Mouse (Mus musculus) intestine, embryonic 16.5 days (tissue): Measurements from ENCODE around the gene Siglecg. TPM values are rescaled to one million over a fixed set of nuclear protein-coding genes. Genes with fewer than 3 reads are reported as not detected.

Source experiments
- ATAC-seq: fragments of 200-750 bp; cut with Nextera tagmentation; 2 replicates; pipeline ENCODE4 v1.8.0; 2017; ENCODE audit warnings: moderate TSS enrichment, moderate library complexity
- H3K27ac ChIP-seq: fragments of 300-500 bp; sonication (generic); 2 replicates; pipeline ENCODE4 v1.5.1; 2014; ENCODE audit warnings: mild to moderate bottlenecking, low read length
- H3K27me3 ChIP-seq: fragments of 300-500 bp; sonication (generic); replicated peaks from 2 replicates; pipeline ENCODE4 v1.6.1; 2014; ENCODE audit warnings: low read length, control low read depth, mixed read lengths; ENCODE audit not compliant: control insufficient read depth, insufficient read depth
- H3K36me3 ChIP-seq: fragments of 300-500 bp; sonication (generic); 2 replicates; pipeline ENCODE4 v1.6.1; 2014; ENCODE audit warnings: low read length, control low read depth; ENCODE audit not compliant: control insufficient read depth, insufficient read depth
- H3K4me1 ChIP-seq: fragments of 300-500 bp; sonication (generic); 2 replicates; pipeline ENCODE4 v1.6.1; 2014; ENCODE audit warnings: low read length, control low read depth, mixed read lengths; ENCODE audit not compliant: control insufficient read depth, insufficient read depth
- H3K4me2 ChIP-seq: fragments of 300-500 bp; sonication (generic); 2 replicates; pipeline ENCODE4 v1.6.1; 2014; ENCODE audit warnings: low read depth, low read length, control low read depth
- H3K4me3 ChIP-seq: fragments of 300-500 bp; sonication (generic); 2 replicates; pipeline ENCODE4 v1.5.1; 2014; ENCODE audit warnings: mild to moderate bottlenecking, low read length
- H3K9ac ChIP-seq: fragments of 300-500 bp; sonication (generic); 2 replicates; pipeline ENCODE4 v1.6.1; 2014; ENCODE audit warnings: low read depth, low read length
- H3K9me3 ChIP-seq: fragments of 300-500 bp; sonication (generic); 2 replicates; pipeline ENCODE4 v1.6.1; 2016; ENCODE audit warnings: low read length, control low read depth; ENCODE audit not compliant: control insufficient read depth
- WGBS: fragments of 180-500 bp; shearing (Covaris S2); extraction: QIAGEN DNeasy Blood & Tissue Kit; methylation state at CpG from one replicate; pipeline ENCODE4 v1.1.7; 2014; 5-methylcytosine and 5-hydroxymethylcytosine counted together
- polyA plus RNA-seq: library from polyadenylated mRNA; unstranded; fragments of >200 nt; fragmentation: Nextera tagmentation; extraction: Ambion mirVana; gene quantifications from 2 replicates; pipeline ENCODE4 v1.2.1, GENCODE M21; 2015

The Siglecg gene
- polyA plus RNA-seq = 0.27 and 0.39 TPM in 2 replicates

GRCm38 (mm10) chr7:43408131-43408553 lies at the start of gene Siglecg:
Siglecg (plus strand) TSS chr7:43408204.
- Histone ChIP-seq H3K9ac (no peak within 1 kb of the TSS), H3K36me3 (no peaks in the 10 kb centered on the region), H3K27ac (no peak within 1 kb of the TSS), H3K4me1 (no peaks in the 10 kb centered on the region), H3K9me3 (no peaks in the 10 kb centered on the region), H3K4me3 (no peak within 1 kb of the TSS), H3K27me3 (no peaks in the 10 kb centered on the region), H3K4me2 (no peak within 1 kb of the TSS)
- 71% methylated on average over 4 of the region's 4 CpGs for WGBS
- ATAC-seq = no peak

- Histone ChIP-seq H3K9ac (no peak overlapping the region), H3K9me3 (no peaks in the 10 kb centered on the region), H3K36me3 (no peaks in the 10 kb centered on the region), H3K4me2 (no peak overlapping the region), H3K27me3 (no peaks in the 10 kb centered on the region), H3K4me3 (no peak overlapping the region), H3K27ac (no peak overlapping the region), H3K4me1 (no peaks in the 10 kb centered on the region; the same call in 1 of the 2 replicates)
- ATAC-seq = no peak
- WGBS = 88% methylated on average over 3 of the region's 3 CpGs
Observed at GRCm38 (mm10) chr7:43358556-43358955, 49.4 kb upstream of the Siglecg start.

GRCm38 (mm10) chr7:43361442-43361841 lies 46.6 kb upstream of the Siglecg start:
- no peak overlapping the region for H3K9ac ChIP-seq
- no peaks in the 10 kb centered on the region for H3K9me3 ChIP-seq
- no peaks in the 10 kb centered on the region for H3K36me3 ChIP-seq
- H3K4me1 ChIP-seq = no peaks in the 10 kb centered on the region
- no peak overlapping the region for H3K27ac ChIP-seq
- H3K27me3 ChIP-seq = no peaks in the 10 kb centered on the region
- H3K4me3 ChIP-seq = no peak overlapping the region
- H3K4me2 ChIP-seq = no peak overlapping the region
- no peak for ATAC-seq
- 78% methylated on average over 1 of the region's 1 CpGs for WGBS

- Histone ChIP-seq H3K36me3 (no peaks in the 10 kb centered on the region), H3K4me2 (no peak overlapping the region), H3K9ac (no peak overlapping the region), H3K27me3 (no peaks in the 10 kb centered on the region), H3K4me1 (no peaks in the 10 kb centered on the region), H3K9me3 (no peaks in the 10 kb centered on the region), H3K4me3 (no peak overlapping the region), H3K27ac (no peak overlapping the region)
- no peak for ATAC-seq
- WGBS = 68% methylated on average over 4 of the region's 4 CpGs
Observed at GRCm38 (mm10) chr7:43362021-43362420, 46.0 kb upstream of the Siglecg start.

- Histone ChIP-seq H3K4me2 (no peak overlapping the region), H3K9ac (no peak overlapping the region), H3K27ac (no peak overlapping the region), H3K27me3 (no peaks in the 10 kb centered on the region), H3K4me1 (no peaks in the 10 kb centered on the region), H3K9me3 (no peaks in the 10 kb centered on the region), H3K36me3 (no peaks in the 10 kb centered on the region), H3K4me3 (no peak overlapping the region)
- no peak for ATAC-seq
- 16% methylated on average over 5 of the region's 5 CpGs for WGBS
Observed at GRCm38 (mm10) chr7:43378226-43378625, 29.8 kb upstream of the Siglecg start.

GRCm38 (mm10) chr7:43392349-43393121 lies 15.5 kb upstream of the Siglecg start:
- no peak overlapping the region for H3K27ac ChIP-seq
- no peak for ATAC-seq
- no peaks in the 10 kb centered on the region for H3K4me1 ChIP-seq
- no peaks in the 10 kb centered on the region for H3K9me3 ChIP-seq
- no peaks in the 10 kb centered on the region for H3K36me3 ChIP-seq
- no peak overlapping the region for H3K4me3 ChIP-seq
- H3K27me3 ChIP-seq = no peaks in the 10 kb centered on the region
- H3K9ac ChIP-seq = no peak overlapping the region
- no peak overlapping the region for H3K4me2 ChIP-seq
- 77% methylated on average over 8 of the region's 8 CpGs for WGBS

GRCm38 (mm10) chr7:43399501-43399900 lies 8.5 kb upstream of the Siglecg start:
- WGBS = 85% methylated on average over 2 of the region's 2 CpGs
- H3K36me3 ChIP-seq = no peaks in the 10 kb centered on the region
- no peaks in the 10 kb centered on the region for H3K27me3 ChIP-seq
- no peak overlapping the region for H3K27ac ChIP-seq
- H3K4me2 ChIP-seq = no peak overlapping the region
- H3K4me1 ChIP-seq = no peaks in the 10 kb centered on the region
- no peak overlapping the region for H3K9ac ChIP-seq
- ATAC-seq = no peak
- no peak overlapping the region for H3K4me3 ChIP-seq
- no peaks in the 10 kb centered on the region for H3K9me3 ChIP-seq

GRCm38 (mm10) chr7:43402718-43403117 lies 5.3 kb upstream of the Siglecg start:
- ATAC-seq = no peak
- WGBS = 17% methylated on average over 2 of the region's 2 CpGs
- Histone ChIP-seq H3K27ac (no peak overlapping the region), H3K36me3 (no peaks in the 10 kb centered on the region), H3K27me3 (no peaks in the 10 kb centered on the region), H3K9me3 (no peaks in the 10 kb centered on the region), H3K4me2 (no peak overlapping the region), H3K4me3 (no peak overlapping the region), H3K4me1 (no peaks in the 10 kb centered on the region), H3K9ac (no peak overlapping the region)

- H3K4me1 ChIP-seq = no peaks in the 10 kb centered on the region
- no peaks in the 10 kb centered on the region for H3K27me3 ChIP-seq
- no peak overlapping the region for H3K9ac ChIP-seq
- no peaks in the 10 kb centered on the region for H3K36me3 ChIP-seq
- no peak overlapping the region for H3K4me3 ChIP-seq
- no peak overlapping the region for H3K4me2 ChIP-seq
- 71% methylated on average over 3 of the region's 3 CpGs for WGBS
- no peak overlapping the region for H3K27ac ChIP-seq
- no peak for ATAC-seq
- no peaks in the 10 kb centered on the region for H3K9me3 ChIP-seq
Observed at GRCm38 (mm10) chr7:43407573-43407972, 431 bp upstream of the Siglecg start.

GRCm38 (mm10) chr7:43409084-43409483 lies 1.1 kb downstream of the Siglecg start:
- 83% methylated on average over 3 of the region's 3 CpGs for WGBS
- no peaks in the 10 kb centered on the region for H3K36me3 ChIP-seq
- H3K4me3 ChIP-seq = no peak overlapping the region
- H3K9me3 ChIP-seq = no peaks in the 10 kb centered on the region
- no peaks in the 10 kb centered on the region for H3K4me1 ChIP-seq
- ATAC-seq = no peak
- no peak overlapping the region for H3K9ac ChIP-seq
- H3K4me2 ChIP-seq = no peak overlapping the region
- H3K27ac ChIP-seq = no peak overlapping the region
- no peaks in the 10 kb centered on the region for H3K27me3 ChIP-seq
